Mouse (Mus musculus): ENCODE measurements around the gene Flcn. TPM values are rescaled to one million over a fixed set of nuclear protein-coding genes. Genes with fewer than 3 reads are reported as not detected.

Gene Flcn
- polyA plus RNA-seq, 1 experiment, result 46.1 TPM

DNA sequence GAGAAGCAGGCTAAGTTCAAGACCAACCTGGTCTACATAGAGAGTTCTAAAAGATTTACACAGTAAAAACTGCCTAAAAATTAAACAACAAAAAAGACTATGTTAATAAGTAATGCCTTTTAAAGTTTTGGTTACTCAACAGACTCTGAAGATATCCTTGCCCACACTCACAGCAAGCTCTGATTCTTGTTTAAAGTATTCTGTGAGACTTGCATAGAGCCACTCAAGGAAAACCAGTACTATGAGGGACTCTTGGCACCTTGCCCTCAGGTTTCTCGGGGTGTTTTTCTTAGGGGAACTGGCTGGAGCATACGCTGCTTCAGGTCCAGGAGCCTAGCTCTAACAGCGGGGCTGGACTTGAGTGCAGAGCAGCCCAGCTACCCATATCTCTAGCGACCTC lies 30.4 kb downstream of the Flcn start:
- TF ChIP-seq CTCF (IDR thresholded peaks at IDR 0.05; ENCODE audit: borderline replicate concordance, extremely low read depth, insufficient read depth, insufficient read length) (no peak), POLR2A (IDR thresholded peaks at IDR 0.05; ENCODE audit: borderline replicate concordance, extremely low read depth, insufficient read depth, insufficient read length, poor library complexity, severe bottlenecking) (no peak)
- DNase-seq (ENCODE audit: low read depth), result no peak

DNA sequence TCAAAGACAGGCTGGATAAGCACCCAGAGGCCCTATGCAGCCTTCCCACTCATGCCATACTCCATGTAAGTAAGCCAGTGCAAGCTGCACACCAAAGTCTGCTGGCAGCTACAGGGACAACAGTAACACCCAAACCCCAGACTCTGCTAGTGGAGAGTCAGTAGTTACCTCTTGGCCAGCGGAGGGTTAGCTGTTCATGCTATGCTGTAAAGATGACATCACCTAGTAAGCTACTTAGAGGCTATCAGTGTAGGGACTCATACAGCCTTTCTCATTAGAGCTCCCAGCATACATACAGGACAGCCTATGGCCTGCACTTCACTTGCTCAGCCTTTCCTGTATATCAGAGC lies 31.0 kb downstream of the Flcn start:
- TF ChIP-seq POLR2A (IDR thresholded peaks at IDR 0.05; ENCODE audit: borderline replicate concordance, extremely low read depth, insufficient read depth, insufficient read length, poor library complexity, severe bottlenecking) (no peak), CTCF (IDR thresholded peaks at IDR 0.05; ENCODE audit: borderline replicate concordance, extremely low read depth, insufficient read depth, insufficient read length) (no peak)
- no peak for DNase-seq (ENCODE audit: low read depth)

DNA sequence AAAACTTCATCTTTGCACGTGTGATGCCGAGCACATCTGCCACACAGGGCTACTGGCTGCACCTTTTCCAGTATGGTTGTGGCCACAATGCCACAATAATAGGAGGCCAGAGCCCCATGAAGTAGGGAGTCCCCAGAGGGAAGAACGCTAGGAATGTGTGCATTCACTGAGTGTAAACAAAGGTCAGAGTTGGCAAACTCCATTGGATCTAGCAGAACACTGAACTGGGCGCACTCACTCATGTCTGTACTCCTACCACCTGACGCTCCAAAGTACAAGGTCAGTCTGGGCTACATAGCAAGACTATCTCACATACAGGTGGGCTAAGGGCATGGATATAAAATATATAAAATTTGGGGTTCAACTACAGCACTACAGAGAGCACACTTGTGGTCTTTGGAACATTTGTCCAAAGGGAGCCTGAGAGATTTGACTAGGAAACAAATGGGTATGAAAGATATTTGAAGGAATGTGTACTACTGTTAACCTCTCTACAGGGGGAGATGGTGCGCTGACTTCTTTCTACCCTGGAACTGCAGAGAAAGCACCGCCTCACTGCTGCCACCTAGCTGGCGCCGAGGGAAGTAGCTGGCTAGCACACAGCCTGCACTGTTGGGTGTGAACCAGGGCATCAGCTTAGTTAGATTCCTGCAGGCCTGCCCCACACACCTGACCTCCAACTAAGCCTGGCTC lies 31.5 kb downstream of the Flcn start:
- DNase-seq (ENCODE audit: low read depth), result peak; percentile 55
- peak; percentile 93 for TF ChIP-seq CTCF (IDR thresholded peaks at IDR 0.05; ENCODE audit: borderline replicate concordance, extremely low read depth, insufficient read depth, insufficient read length)
- TF ChIP-seq POLR2A (IDR thresholded peaks at IDR 0.05; ENCODE audit: borderline replicate concordance, extremely low read depth, insufficient read depth, insufficient read length, poor library complexity, severe bottlenecking), result no peak

DNA sequence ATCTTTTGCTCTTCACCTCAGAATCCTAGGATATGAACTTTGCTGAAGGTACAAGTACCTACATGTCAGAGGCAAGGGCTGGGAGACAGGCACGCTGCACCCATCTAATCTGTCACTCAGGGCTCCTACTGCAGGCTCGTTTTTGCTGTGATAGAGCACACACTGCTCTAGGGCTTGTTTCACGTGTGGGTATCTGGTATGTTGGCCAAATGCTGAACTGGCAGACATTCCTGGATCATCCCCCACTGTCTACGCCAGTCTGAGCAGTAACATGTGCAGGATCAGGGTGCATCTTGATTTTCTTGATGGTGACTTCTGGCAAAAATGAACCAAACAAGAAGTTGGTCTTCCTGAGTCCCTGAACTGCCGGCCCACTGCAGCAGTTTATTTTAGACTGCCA lies 32.6 kb downstream of the Flcn start:
- DNase-seq (ENCODE audit: low read depth), result no peak
- TF ChIP-seq POLR2A (IDR thresholded peaks at IDR 0.05; ENCODE audit: borderline replicate concordance, extremely low read depth, insufficient read depth, insufficient read length, poor library complexity, severe bottlenecking) (no peak), CTCF (IDR thresholded peaks at IDR 0.05; ENCODE audit: borderline replicate concordance, extremely low read depth, insufficient read depth, insufficient read length) (no peak)

DNA sequence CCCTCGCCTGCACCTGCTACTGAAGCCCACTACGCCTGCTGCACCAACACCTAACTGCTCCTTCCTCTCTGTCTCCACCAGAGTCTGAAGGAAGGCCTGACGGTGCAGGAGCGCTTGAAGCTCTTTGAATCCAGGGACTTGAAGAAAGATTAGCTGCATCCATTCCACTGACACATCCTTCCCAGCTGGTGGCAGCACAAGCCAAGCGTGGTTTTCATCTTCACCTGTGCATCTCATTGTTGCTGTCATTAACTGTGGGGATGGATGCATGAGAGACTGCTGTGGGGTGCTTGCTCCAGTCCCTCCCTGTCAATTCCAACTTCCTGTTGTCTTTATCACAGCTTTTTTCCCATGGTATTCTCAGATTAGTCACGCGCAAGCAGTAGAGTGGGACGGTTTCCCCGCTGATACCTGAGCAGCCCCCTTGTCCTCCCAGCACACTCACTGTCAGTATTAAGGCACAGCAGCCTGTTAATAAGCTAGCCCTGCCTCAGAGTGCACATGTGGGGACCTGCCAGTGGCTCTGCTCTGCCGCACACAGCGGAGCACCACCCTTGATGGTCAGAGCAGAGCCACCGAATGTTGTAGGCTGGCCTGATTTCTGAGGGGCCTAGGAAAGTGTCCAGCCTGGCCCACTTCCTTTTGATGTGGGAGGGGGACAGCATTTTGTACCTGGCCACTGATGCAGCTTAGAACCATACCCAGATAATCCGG lies 34.2 kb downstream of the Flcn start:
- peak; percentile 11 for DNase-seq (ENCODE audit: low read depth)
- TF ChIP-seq CTCF (IDR thresholded peaks at IDR 0.05; ENCODE audit: borderline replicate concordance, extremely low read depth, insufficient read depth, insufficient read length) (no peak), POLR2A (IDR thresholded peaks at IDR 0.05; ENCODE audit: borderline replicate concordance, extremely low read depth, insufficient read depth, insufficient read length, poor library complexity, severe bottlenecking) (no peak)

DNA sequence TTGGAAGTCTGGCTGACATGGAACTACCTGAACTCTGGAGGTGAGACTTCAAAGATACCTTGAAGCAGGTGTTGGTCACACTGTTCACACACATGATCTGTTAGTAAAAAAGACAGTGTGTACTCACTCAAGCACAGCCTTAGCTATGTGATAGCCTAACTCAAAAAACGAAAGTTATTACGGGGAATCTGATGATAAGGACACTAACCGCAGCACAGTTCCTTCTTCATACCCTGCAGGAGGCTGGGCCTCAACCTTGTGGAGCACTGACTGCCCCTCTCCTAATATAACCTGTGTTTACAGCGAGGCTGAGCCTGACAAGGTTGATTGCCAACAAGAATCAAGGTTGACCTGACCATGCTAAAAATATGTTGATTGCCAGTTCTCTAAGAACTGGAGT lies 35.3 kb downstream of the Flcn start:
- no peak for DNase-seq (ENCODE audit: low read depth)
- TF ChIP-seq CTCF (IDR thresholded peaks at IDR 0.05; ENCODE audit: borderline replicate concordance, extremely low read depth, insufficient read depth, insufficient read length) (no peak), POLR2A (IDR thresholded peaks at IDR 0.05; ENCODE audit: borderline replicate concordance, extremely low read depth, insufficient read depth, insufficient read length, poor library complexity, severe bottlenecking) (no peak)

DNA sequence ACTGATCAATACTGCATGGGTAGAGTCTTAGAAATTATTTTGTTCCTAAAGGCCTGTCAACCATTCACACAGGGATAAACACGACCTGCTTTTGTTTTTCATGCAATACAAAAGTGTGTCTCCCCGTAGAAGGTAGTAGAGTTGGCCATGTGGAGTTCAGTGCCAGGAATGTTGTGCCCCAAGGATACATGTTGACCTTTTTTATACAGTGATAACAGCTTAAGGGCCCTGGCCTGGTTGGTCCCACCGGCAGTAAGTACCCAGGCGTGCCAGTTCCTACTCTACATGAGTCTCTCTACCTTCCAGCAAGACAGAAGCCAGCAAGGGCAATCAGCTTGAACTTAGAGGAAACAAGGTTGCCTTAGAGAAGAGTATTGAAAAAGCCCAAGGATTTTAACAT lies 36.9 kb downstream of the Flcn start:
- TF ChIP-seq POLR2A (IDR thresholded peaks at IDR 0.05; ENCODE audit: borderline replicate concordance, extremely low read depth, insufficient read depth, insufficient read length, poor library complexity, severe bottlenecking) (no peak), CTCF (IDR thresholded peaks at IDR 0.05; ENCODE audit: borderline replicate concordance, extremely low read depth, insufficient read depth, insufficient read length) (no peak)
- DNase-seq (ENCODE audit: low read depth), result no peak

DNA sequence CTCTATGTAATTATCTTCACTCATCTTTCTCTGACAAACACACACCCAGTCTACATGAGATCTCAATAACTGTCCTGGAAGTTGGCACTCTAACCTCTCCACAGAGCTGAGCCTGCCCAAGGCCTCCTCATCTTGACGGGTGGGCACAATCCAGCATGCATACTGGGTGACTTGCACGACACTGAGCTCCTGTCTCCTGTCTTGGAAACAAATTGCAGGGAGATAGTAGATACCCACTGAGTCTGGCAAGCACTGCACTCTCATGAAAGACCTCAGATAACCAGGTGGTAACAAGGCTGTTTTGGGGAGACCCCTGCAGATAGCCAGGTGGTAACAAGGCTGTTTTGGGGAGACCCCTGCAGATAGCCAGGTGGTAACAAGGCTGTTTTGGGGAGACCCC lies 37.5 kb downstream of the Flcn start:
- TF ChIP-seq CTCF (IDR thresholded peaks at IDR 0.05; ENCODE audit: borderline replicate concordance, extremely low read depth, insufficient read depth, insufficient read length) (no peak), POLR2A (IDR thresholded peaks at IDR 0.05; ENCODE audit: borderline replicate concordance, extremely low read depth, insufficient read depth, insufficient read length, poor library complexity, severe bottlenecking) (no peak)
- no peak for DNase-seq (ENCODE audit: low read depth)

DNA sequence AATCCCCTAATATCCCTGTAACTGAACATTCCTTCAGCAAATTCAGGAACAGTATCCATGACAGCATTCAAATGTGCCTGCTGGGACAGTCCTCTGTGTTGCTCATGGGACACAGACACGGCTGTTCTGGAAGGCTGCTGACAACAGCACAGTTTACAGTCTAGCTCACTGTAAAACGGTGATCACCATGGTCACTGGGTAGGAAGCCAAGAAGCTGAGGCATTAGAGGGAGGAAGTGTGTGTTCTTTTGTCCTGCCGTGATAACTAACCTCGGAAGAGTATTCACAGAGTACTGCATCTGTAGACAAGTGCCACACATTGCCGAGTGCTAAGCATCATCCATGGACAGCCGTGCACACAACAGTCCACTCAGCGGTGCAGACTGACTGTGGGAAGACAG lies 39.1 kb downstream of the Flcn start:
- no peak for TF ChIP-seq CTCF (IDR thresholded peaks at IDR 0.05; ENCODE audit: borderline replicate concordance, extremely low read depth, insufficient read depth, insufficient read length)
- no peak for TF ChIP-seq POLR2A (IDR thresholded peaks at IDR 0.05; ENCODE audit: borderline replicate concordance, extremely low read depth, insufficient read depth, insufficient read length, poor library complexity, severe bottlenecking)
- DNase-seq (ENCODE audit: low read depth), result peak; percentile 35

DNA sequence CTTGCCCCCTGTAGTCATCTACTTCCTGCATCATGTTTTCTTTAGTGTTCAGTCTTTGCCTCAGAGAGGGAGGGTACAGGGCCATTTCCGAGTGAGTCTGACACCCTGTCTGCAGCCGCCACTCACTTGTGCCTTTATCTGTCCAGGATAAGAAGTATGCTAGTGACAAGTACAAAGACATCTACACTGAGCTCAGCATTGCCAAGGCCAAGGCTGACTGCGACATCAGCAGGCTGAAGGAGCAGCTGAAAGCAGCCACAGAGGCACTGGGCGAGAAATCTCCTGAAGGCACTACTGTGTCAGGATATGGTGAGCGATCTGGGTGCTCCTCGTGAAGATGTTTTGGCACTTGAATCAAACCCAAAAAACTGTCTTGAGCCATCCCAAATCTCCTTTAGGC lies 40.1 kb downstream of the Flcn start:
- TF ChIP-seq POLR2A (IDR thresholded peaks at IDR 0.05; ENCODE audit: borderline replicate concordance, extremely low read depth, insufficient read depth, insufficient read length, poor library complexity, severe bottlenecking) (no peak), CTCF (IDR thresholded peaks at IDR 0.05; ENCODE audit: borderline replicate concordance, extremely low read depth, insufficient read depth, insufficient read length) (no peak)

DNA sequence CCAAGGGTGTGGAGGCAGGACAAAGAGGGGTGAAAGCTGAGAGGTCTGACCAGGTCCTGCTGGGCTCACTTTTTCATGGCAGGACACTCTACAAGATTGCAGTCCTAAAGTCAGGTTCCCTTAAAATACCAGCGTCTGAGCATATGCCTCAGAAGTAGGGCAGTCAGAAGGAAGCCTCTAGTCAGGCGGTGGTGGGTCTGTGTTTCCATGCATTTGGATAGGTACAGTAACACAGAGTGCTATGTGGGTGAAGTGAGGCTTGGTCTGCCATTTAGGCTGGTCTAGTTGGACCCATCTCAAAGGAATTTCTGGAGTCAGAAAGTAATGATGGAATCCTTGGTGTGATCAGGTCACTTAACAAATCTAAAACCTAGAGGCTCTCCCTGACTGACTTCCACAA lies 40.5 kb downstream of the Flcn start:
- DNase-seq (ENCODE audit: low read depth), result no peak
- TF ChIP-seq POLR2A (IDR thresholded peaks at IDR 0.05; ENCODE audit: borderline replicate concordance, extremely low read depth, insufficient read depth, insufficient read length, poor library complexity, severe bottlenecking) (no peak), CTCF (IDR thresholded peaks at IDR 0.05; ENCODE audit: borderline replicate concordance, extremely low read depth, insufficient read depth, insufficient read length) (no peak)

More for the DNA sequence above, 40.1 kb downstream of the Flcn start:
- no peak for DNase-seq (ENCODE audit: low read depth)

DNA sequence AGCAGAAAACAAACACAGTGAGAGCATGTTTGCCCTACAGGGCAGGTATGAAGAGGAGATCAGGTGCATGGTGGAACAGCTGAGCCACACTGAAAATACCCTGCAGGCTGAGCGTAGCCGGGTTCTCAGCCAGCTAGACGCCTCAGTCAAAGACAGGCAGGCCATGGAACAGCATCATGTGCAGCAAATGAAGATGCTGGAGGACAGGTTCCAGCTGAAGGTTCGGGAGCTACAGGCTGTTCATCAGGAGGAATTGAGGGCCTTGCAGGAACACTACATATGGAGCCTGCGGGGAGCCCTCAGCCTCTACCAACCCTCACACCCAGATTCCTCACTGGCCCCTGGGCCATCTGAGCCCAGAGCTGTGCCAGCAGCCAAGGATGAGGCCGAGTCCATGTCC lies 49.0 kb downstream of the Flcn start:
- DNase-seq (ENCODE audit: low read depth), result no peak
- TF ChIP-seq POLR2A (IDR thresholded peaks at IDR 0.05; ENCODE audit: borderline replicate concordance, extremely low read depth, insufficient read depth, insufficient read length, poor library complexity, severe bottlenecking) (no peak), CTCF (IDR thresholded peaks at IDR 0.05; ENCODE audit: borderline replicate concordance, extremely low read depth, insufficient read depth, insufficient read length) (no peak)

All from brain, embryonic 14.5 days (tissue).